Mouse (Mus musculus) thymus, adult 18-20 months (tissue): ENCODE results near the gene Gpr4.

ENCODE experiments used
- DNase-seq, 2 experiments: peaks; one replicate each; pipeline ENCODE4 v3.0.0; 2022; ENCODE audit warnings: mixed read lengths in 2 of 2

The Gpr4 gene

GRCm38 (mm10) chr7:19230041-19230580, 17.8 kb downstream of the Gpr4 start:
- DNase-seq: no peak

DNA sequence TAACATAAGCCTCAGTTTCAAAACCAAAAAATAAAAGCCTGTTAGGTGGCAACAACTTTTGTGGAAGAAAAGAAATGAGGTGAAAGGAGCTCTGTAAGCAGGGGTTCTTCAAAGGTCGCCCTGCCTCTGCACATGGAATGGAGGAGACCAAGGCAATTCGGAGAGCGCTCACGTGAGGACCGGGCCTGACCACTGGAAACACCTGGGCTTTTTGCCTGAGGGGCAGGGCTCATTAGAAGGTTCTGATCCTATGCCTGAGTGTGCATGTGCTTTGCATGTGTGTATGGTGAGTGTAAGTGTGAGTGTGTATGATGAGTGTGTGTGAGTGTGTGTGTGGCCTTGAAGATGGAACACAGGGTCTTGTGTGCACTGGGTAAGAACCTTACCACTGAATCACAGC, 18.6 kb downstream of the Gpr4 start:
- no peak for DNase-seq

DNA sequence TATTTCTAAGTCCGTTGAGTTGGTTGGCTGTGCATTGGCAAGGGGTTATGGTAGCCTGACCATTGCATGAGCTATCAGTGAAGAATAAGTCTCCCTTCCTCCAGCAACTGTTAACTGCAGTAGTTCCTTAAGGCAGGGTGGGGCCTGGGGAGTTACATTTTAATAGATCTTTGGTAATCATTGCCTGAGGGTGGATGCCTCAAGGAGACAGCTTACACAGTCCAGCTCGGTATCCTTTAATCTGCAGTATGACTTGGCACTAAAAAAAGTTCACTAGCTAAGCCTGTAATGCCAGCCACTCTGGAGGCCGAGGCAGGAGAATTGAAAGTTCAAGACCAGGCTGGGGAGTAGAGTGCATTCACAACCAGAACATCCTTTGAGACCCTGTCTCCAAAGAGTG, 19.5 kb downstream of the Gpr4 start:
- DNase-seq: no peak

- DNase-seq: no peak
These were observed 22.3 kb downstream of the Gpr4 start for GRCm38 (mm10) chr7:19234652-19235051.

GRCm38 (mm10) chr7:19235092-19235671, 22.8 kb downstream of the Gpr4 start:
- DNase-seq: no peak

DNA sequence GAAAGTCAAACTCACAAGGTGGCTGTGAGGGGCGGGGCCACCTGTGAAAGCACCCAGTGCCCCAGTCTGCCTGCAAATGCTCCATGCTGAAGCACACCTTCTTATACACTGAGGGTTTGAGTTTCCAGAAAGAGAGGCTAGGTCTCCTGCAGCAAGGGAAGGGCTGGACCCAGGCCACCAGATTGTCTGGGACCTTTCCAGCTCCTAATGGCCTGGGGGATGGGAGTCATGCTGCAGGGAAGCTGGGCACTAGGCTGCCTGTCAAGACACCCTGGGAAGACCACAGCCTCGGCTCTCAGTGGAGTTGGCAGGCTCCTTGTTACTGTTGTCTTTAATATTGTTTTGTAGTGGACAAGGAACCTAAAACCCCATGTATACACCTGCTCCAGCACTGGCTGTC, 24.1 kb downstream of the Gpr4 start:
- no peak for DNase-seq

DNA sequence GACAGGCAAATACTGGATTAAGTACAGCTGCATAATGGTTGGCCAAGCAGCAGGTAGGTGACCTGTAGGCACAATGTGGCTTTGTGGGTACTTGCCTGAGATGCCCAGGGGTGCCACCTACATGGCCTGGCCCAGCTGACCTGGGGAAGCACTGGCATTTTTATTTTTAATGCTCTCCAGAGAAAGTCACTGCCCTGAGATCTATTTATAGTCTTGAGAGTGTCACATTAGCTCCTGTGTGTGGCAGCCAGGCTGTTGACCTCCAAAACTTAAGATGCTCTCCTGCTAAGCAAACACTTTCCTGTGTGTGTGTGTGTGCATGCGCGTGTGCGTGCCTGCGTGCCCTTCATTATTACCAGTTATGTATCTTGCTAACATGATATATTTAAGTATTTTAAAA, 26.0 kb downstream of the Gpr4 start:
- DNase-seq: no peak

DNA sequence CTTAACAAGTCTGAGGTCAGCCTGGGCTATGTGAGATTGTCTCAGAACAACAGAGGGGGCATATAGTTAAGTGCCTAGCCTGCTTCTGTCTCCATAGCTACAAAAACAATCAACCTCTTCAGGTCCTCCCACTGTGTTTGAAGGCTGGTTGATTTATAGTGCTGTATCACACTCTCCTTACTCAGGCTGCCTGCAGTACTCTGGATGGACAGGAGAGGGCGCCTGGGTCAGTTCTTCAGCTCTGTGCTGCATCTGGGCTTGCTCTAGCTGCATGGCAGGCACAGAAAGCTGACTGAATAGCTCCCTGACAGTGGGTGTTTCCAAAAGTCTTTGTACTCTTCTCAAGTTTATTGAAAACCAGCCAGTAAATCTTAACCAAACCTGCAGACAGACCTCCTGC, 27.1 kb downstream of the Gpr4 start:
- DNase-seq: peak; percentile 65 to 68

- no peak for DNase-seq
These were observed 27.6 kb downstream of the Gpr4 start for GRCm38 (mm10) chr7:19239986-19240385.

- DNase-seq: no peak
These were observed 28.6 kb downstream of the Gpr4 start for GRCm38 (mm10) chr7:19240905-19241463.

GRCm38 (mm10) chr7:19242005-19242404, 29.7 kb downstream of the Gpr4 start:
- DNase-seq: no peak

- no peak for DNase-seq
These were observed 31.5 kb downstream of the Gpr4 start for GRCm38 (mm10) chr7:19243858-19244257.

GRCm38 (mm10) chr7:19245083-19245482, 32.7 kb downstream of the Gpr4 start:
- DNase-seq: no peak

DNA sequence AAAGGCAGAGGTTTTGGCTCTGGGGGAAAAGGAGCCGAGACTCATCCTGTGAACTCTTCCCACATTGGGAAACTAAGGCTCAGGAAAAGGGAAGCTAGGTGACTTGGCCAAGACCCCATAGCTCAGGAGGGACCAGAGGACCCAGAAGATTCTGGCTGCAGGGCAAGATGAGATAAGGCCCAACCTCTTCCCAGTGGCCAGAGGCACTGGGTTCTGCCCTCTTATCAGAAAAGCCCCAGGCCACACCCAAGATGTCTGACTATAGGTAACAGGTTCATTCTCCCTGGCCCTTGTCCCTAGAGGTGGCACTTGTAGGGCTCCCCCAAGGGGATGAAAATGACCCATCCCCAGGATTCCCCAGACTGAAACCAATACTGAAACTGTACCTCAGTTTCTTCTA, 34.5 kb downstream of the Gpr4 start:
- DNase-seq: no peak

DNA sequence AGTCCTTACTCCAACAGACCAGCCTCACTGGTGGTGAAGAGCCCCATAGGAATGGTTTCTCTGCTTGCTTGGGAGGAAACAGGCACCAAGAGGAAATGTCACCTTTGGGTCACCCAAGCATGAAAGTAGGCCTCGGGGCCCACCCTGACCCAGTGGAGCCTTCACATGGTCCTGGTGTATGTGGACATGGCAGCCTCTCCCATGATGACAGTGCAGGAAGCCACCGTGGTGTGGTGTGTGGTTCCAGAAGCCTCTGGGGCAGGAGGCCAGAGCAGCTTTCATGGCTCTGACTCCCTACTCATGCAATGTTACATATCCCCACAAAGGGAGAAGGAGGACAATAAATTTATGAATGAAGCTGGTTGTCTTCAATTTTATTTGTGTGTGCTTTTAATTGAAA, 35.2 kb downstream of the Gpr4 start:
- no peak for DNase-seq

DNA sequence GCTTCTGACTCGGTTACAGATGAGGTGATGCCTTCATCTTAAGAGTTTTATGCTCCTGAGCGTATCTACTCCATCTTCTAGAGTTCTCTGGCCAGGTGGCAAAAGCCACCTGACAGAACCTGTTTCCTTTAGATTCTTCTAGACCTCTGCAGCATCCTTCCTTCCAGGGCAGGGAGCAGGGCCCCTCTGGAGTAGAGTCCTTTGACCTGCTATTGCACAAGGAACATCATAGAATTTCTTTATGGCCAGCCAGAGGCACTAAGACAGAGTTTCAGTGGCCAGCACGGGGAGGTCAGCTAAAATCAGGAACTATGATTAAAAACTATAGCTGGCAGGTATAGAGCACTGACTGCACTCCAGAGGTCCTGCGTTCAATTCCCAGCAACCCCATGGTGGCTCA, 39.7 kb downstream of the Gpr4 start:
- DNase-seq: no peak

- no peak for DNase-seq
These were observed 41.1 kb downstream of the Gpr4 start for GRCm38 (mm10) chr7:19253437-19253836.

- no peak for DNase-seq
These were observed 43.1 kb downstream of the Gpr4 start for GRCm38 (mm10) chr7:19255395-19255794.

- DNase-seq: peak in 1 of 2 experiments; percentile 33
These were observed 44.2 kb downstream of the Gpr4 start for GRCm38 (mm10) chr7:19256567-19256966.

GRCm38 (mm10) chr7:19257390-19258022, 45.2 kb downstream of the Gpr4 start:
- DNase-seq: peak in 1 of 2 experiments; percentile 33

DNA sequence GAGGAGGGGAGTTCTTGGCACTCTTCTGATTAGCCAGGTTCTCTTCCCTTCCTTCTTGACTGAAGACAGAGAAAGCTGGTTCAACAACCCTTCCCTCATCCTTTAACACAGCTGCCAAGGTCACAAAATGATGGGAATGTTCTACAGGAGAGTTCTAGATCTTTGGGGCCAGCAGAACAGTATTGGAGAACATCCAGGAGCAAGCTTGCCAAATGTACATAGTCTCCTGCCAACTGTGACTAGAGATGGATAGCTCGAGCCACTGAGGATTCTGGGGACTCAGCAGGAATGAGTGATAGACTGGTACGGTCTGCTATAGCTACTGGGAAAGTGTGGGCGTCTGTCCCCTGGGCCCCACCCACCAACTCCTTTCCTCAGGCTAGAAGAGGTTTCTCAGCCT, 46.0 kb downstream of the Gpr4 start:
- no peak for DNase-seq

DNA sequence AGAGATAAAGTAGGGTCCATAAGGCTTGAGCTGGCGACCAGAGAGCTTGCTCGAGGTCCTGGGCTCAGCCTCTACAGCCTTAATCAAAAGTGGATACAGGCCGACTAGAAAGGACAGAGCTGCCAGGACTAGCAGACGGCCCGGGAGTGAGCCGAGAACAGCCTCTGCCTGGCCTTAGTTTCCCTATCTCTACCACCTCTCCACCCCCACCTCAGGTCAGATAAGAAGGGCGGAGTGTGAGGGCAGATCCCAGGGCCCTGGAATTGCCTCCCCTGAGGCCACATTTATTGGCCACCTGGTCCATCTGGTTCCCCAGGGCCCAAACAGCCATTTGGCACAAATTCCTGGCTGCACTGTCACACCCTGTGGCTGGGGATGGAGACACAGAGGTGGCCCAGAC, 52.8 kb downstream of the Gpr4 start:
- DNase-seq: no peak

DNA sequence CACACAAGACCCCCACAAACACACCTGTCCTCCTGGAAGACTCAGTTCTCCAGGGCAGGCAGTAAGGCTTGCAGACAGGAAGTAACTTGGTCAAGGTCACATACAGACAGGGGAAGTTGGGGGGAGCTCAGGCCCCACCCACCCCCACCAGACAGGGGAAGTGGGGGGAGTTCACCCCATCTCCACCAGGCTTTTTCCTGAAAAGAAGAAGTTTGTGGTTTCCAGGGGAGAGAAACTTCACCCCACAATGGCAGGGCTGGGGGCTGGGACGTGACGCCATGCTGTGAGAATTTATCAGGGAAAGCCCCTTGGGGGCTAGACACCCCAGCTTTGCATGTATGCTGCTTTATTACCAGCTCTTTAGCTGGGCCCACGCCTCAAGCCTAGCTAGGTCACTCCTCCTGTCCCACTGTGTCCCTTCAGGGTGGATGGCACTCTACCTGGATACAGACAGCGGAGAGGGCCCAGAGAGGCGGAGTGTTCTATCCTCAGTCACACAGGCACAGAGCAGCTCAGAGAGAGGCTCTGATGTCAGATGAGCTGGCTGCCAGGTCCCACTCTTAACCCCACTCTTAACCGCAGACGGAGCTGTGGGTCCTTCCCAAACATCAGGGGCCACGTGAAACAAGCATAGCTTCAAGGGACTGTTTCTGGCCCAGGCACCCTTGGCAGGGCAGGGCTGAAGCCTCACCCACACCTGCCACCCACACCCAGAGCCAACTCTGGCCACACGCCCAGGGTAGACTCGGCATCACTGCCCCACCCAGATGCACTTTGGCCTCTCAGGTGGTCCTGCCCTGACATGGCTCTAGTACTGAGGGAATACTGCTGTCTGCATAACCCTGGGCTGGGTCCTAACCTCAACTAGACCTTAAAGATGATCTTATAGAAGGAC, 53.8 kb downstream of the Gpr4 start:
- peak; percentile 46 to 63 for DNase-seq
